Mouse (Mus musculus) macrophage (primary cell): ENCODE results near the gene Ltb. TPM values are rescaled to one million over a fixed set of nuclear protein-coding genes. Genes with fewer than 3 reads are reported as not detected.
A peak's percentile ranks its signal among the peaks of the same experiment; 100 is the strongest.

Experiments used
- H3K27ac ChIP-seq: fragments of 350-480 bp; formaldehyde crosslinking; 2 replicates; pipeline ENCODE4 v1.9.0; 2021
- H3K36me3 ChIP-seq: fragments of 350-480 bp; formaldehyde crosslinking; 2 replicates; pipeline ENCODE4 v1.9.0; 2021; ENCODE audit errors: inconsistent target
- H3K4me3 ChIP-seq: fragments of 350-480 bp; formaldehyde crosslinking; 2 replicates; pipeline ENCODE4 v1.9.0; 2021; ENCODE audit errors: inconsistent target
- H3K79me2 ChIP-seq: fragments of 350-480 bp; formaldehyde crosslinking; 2 replicates; pipeline ENCODE4 v1.9.0; 2021; ENCODE audit errors: inconsistent target
- WGBS: methylation state at CpG from one replicate; pipeline ENCODE4 v1.1.7; 2026; ENCODE audit warnings: inconsistent platforms; ENCODE audit not compliant: missing documents; 5-methylcytosine and 5-hydroxymethylcytosine counted together
- polyA plus RNA-seq: library from polyadenylated mRNA; stranded (reverse); fragments of 250-400 nt; gene quantifications from 3 replicates; pipeline ENCODE4 v1.2.4, GENCODE M21; 2018; ENCODE audit warnings: inconsistent platforms
- total RNA-seq, 78 experiments: library from RNA; depleted of rRNA; stranded (reverse); fragments of 250-400 nt; gene quantifications; 1 replicate in 9 of 78; 2 replicates in 24 of 78; 3 replicates in 43 of 78; 4 replicates in 2 of 78; pipeline ENCODE4 v1.2.4; 2018; ENCODE audit warnings: inconsistent platforms in 56 of 78

Ltb gene
- total RNA-seq (2018; cell fraction: chromatin; rRNA removed), result 1 to 10 TPM in 14 of 26 experiments, under 1 TPM in 6, not detected in 6; 0.62 to 2.6 (median 1.3) TPM
- 1 to 10 TPM in 10 of 26 experiments, under 1 TPM in 16; 0.23 to 2.1 (median 0.84) TPM for total RNA-seq (2018; cell fraction: cytosol; rRNA removed)
- total RNA-seq (2018; cell fraction: nucleus; rRNA removed), result 1 to 10 TPM in 16 of 26 experiments, under 1 TPM in 8, not detected in 2; 0.70 to 3.0 (median 1.2) TPM
- polyA plus RNA-seq, result 0.33 to 0.50 TPM (median 0.48 TPM) in 3 replicates

DNA sequence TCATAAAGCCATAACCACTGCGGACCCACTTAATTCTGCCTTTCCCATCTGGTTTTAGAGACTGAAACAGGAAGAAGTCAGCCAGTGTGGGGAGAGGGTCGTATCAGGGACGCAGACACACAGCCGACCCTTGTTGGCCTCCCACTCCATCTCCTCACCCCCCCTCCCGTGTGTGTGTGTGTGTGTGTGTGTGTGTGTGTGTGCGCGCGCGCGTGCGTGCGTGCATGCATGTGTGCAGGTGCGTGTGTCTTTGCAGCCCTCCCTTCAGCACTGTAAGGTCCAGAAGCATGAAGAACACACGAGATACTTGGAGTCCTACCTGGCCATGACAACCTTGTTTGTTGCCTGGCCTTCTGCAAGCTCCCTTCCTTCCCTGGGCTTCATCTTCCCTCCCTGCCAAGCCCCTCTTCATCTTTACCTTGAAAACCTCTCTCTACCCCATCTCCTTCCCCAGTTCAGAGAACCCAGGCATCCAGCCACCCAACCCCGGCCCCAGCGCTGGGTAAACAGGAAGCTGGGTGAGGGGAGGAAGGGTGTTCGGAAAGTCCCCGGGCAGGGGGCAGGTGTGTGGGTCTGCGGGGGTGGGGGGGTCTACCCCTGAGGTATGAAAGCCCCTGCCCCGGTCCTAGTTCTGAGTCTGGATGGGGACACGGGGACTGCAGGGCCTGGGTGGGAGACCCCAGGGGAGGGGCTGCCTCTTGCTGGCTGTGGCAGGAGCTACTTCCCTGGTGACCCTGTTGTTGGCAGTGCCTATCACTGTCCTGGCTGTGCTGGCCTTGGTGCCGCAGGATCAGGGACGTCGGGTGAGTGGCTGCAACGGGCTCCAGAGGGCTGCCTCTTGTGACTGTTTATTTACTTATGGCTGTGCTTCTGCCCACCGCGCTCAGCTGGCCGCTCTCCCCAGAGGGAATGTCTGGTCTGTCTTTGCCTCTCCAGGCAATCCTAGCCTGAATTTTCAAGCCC lies at the start of gene Ltb:
TSS of gene Ltb (plus strand) at position 559 of the 963 bp plus-strand sequence.
- WGBS, result 43% methylated on average over 17 of the region's 28 CpGs
- H3K4me3 ChIP-seq, result peak within 1 kb of the TSS; percentile 19; the same call in 1 of the 2 replicates
- H3K27ac ChIP-seq, result peak within 1 kb of the TSS; percentile 37; the same call in 1 of the 2 replicates
- H3K36me3 ChIP-seq, result peaks cover under 1% of the 10 kb centered on the region; the same call in 1 of the 2 replicates
- peaks cover 7% of the 10 kb centered on the region for H3K79me2 ChIP-seq

DNA sequence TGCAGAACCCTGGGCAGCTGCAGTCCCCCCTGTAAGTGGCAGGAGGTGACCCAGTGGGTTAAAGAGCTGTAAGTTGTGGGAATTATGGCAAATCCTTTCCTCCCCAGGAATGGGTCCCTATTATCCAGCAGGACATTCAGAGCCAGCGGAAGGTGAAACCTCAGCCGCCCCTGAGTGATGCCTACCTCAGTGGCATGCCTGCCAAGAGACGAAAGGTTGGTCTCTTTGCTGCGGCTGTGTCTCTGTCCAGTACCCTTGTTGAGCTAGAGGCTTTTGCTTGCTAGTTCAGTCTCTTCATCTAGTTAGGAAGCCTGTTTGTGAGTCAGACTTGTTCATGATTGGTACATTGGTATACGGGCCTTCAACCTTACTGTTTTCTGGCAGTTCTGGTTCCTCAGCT lies 48.1 kb upstream of the Ltb start:
- 95% methylated on average over 5 of the region's 5 CpGs for WGBS
- H3K27ac ChIP-seq, result no peak overlapping the region
- H3K36me3 ChIP-seq, result peaks cover 88% of the 10 kb centered on the region
- H3K79me2 ChIP-seq, result peaks cover 5% of the 10 kb centered on the region; the same call in 1 of the 2 replicates
- H3K4me3 ChIP-seq, result no peak overlapping the region

DNA sequence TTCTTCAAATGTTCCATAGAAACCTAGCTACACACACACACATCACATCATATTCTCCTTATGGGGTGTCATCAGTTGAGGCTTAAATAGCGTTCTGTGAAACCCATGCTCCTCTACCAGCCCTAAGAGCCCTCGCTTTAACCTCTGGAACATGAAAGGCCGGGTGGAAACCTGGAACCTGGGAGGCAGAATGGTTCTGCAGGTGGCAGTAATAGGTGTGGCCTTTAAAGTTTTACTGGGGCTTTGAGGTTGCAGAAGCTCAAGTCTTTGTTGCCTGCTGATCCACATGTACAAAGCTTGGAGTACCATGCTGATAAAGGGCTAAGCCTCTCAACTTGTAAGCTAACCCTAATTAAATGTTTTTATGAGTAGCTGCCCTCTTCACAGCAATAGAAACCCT lies 46.9 kb upstream of the Ltb start:
- WGBS, result 89% methylated on average over 2 of the region's 3 CpGs
- Histone ChIP-seq H3K27ac (no peak overlapping the region), H3K79me2 (no peaks in the 10 kb centered on the region; the same call in 1 of the 2 replicates), H3K36me3 (peaks cover 81% of the 10 kb centered on the region), H3K4me3 (no peak overlapping the region)

DNA sequence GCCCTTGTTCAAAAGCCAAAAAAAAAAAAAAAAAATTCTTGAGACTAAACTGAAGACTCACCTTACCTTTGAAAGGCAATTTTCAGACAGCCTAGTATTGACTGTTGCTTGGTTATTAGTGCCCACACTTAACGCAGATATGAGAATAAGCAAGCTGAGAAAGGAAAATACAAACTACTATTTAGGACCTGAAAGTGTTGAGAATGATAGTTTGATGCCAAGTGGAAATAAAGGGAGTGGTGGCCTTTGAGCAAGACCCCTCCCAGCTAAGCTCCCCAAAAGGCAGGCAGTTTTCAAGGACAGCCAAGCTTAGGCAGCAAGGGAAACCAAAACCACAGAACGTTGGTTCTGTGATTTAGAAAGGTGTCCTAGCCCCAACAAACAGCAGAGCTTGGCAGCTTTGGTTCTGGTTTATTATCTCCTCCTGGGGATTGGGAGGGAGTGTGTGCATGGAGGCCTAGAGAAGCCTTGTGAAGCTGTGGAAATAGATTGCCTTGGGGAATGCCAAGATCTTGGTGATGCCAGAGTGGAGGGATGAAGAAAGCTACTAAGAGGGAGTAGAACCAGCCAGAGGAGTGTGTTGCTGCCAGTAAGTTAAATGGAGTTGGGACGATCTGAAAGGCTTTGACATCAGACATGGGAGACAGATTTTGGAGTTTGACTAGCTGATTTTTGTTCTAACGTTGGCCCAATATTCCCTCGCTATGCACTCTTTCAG lies 46.2 kb upstream of the Ltb start:
- H3K27ac ChIP-seq, result no peak overlapping the region
- H3K36me3 ChIP-seq, result peaks cover 81% of the 10 kb centered on the region
- H3K4me3 ChIP-seq, result no peak overlapping the region
- WGBS, result 76% methylated on average over 5 of the region's 5 CpGs
- H3K79me2 ChIP-seq, result no peaks in the 10 kb centered on the region; the same call in 1 of the 2 replicates

DNA sequence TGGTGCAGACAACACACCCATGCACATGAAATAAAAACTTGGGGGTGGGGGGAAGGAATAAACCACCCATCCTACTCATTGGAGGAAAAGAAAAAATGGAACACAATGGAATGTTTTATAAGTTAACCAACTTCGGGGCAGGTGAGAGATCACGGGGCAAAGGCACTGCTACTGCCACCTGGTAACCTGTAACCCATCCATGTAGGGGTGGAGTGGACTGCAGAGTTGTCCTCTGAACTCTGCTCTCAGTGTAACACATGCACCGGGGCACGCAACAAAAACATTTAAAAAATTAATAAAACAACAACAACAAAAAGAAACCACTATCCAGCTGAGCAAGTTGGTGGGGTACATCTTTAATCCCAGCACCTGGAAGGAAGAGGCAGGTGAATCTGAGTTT lies 42.1 kb upstream of the Ltb start:
- Histone ChIP-seq H3K36me3 (peaks cover 83% of the 10 kb centered on the region), H3K79me2 (peaks cover 34% of the 10 kb centered on the region)
- WGBS, result 98% methylated on average over 4 of the region's 4 CpGs

DNA sequence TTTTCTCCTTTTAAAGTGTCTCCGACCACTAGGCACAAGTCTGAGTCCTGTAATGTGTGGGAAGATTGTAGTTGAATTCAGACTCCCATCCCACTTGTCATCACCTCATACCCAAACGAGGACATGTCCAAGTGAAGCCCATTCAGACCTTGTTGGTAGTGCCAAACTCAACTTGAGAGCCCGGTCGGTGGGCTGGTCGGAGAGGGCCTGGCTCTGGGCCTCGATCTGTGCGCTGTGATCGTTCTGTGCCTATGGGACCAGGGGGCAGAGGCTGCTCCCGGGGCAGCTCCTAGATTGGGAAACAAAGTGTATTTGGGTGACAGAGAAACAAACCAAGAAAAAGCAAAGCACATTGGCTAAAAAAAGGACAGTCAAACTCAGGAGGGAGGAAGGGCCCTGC lies 41.2 kb upstream of the Ltb start:
- no peak overlapping the region for H3K4me3 ChIP-seq
- WGBS, result 93% methylated on average over 9 of the region's 9 CpGs
- H3K36me3 ChIP-seq, result peaks cover 88% of the 10 kb centered on the region
- no peak overlapping the region for H3K27ac ChIP-seq
- peaks cover 44% of the 10 kb centered on the region for H3K79me2 ChIP-seq

More for the DNA sequence above, 42.1 kb upstream of the Ltb start:
- H3K4me3 ChIP-seq, result no peak overlapping the region
- H3K27ac ChIP-seq, result no peak overlapping the region

DNA sequence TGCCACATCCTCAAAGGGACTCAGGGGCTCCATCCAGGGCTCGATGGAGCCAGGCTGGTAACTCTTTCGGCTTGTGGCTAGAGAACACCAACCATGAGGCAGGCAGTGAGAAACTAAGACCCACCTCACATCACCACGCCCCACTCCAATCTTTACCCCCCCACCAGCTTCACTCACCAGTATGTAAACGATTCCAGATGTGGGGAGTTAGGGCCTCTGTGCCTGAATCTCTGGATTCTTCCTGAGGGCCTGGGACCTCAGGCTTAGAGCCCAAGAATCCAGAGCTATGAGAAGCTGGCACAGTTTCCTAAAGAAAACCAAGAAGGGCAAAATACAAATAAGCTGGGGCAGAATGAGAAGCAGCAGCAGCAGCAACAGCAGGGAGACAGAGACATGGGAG lies 40.3 kb upstream of the Ltb start:
- 91% methylated on average over 4 of the region's 4 CpGs for WGBS
- H3K36me3 ChIP-seq, result peaks cover 88% of the 10 kb centered on the region
- H3K27ac ChIP-seq, result no peak overlapping the region
- peaks cover 52% of the 10 kb centered on the region for H3K79me2 ChIP-seq
- no peak overlapping the region for H3K4me3 ChIP-seq

DNA sequence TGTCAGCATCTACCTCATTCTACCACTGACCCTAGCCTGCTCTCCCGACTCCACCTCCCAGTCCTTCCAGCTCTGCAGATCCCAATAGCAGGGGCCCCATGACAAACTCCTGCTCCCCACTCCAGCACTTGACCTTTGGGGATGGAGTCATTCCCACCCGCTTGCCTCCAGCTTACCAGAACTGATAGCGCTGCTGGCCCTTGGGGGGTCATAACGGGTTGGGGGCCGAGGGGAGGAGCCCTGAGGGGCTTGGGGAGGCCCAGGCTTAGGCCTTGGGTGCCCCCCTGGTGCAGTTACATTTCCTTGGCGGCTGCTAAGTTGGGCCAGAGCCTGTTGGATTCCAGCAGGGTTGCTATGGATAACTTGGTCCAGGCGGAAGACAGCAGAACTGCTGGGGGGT lies 39.6 kb upstream of the Ltb start:
- Histone ChIP-seq H3K27ac (no peak overlapping the region), H3K4me3 (no peak overlapping the region), H3K79me2 (peaks cover 59% of the 10 kb centered on the region), H3K36me3 (peaks cover 88% of the 10 kb centered on the region)
- 95% methylated on average over 6 of the region's 7 CpGs for WGBS

DNA sequence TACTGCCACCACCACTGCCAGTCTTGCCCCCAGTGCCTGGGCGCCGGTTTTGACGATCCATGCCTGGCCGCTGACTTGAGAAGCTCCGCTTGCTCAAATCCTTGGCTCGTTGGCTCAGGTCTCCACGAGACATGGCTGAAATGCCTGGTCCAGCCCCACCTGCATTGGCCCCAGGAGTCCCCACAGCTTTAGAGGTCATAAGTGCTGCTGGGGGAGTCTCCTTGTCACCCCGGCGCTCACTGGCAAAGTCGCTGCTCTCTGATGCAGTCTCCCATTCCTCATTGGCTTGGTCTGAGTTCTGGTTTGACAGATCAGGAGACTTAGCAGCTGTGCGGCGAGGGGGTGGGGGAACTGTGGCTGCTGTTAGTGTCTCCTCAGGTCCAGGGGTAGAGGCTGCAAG lies 38.8 kb upstream of the Ltb start:
- peaks cover 68% of the 10 kb centered on the region for H3K79me2 ChIP-seq
- 99% methylated on average over 12 of the region's 12 CpGs for WGBS
- H3K4me3 ChIP-seq, result no peak overlapping the region
- H3K36me3 ChIP-seq, result peaks cover 88% of the 10 kb centered on the region
- no peak overlapping the region for H3K27ac ChIP-seq

DNA sequence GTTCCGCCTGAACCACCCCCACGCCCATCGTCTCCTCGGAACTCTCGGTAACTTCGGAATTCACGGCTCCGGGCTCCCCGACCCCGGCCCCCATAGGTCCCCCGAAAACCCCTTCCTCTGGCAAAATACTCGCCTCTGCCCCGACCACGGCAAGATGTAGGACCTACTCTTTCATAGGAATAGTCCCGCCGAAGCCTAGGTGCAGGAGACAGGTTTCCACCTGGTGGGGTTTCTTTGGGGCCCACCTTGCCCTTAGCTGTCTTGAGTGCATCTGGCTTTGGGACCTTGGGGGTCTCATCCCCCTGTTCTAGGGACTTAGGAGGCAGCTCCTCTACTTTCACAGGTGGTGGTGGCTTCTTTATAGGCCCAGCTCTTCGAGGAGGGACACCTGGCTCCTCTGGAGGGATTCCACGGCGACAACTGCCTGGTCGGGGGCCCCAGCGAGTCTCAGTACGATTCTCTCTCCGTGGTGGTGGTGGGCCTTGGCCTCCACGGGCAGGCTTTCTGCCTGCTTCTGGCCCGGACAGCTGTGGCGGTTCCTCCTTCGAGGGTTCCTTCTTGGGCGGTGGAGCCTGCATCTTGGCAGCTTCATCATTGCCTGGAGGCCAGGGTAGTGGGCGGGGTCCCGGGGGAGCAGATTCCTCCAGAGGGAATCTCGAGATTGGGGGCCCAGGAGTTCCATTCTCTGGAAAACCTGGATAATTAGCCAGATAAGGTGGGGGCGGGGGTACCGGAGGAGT lies 37.6 kb upstream of the Ltb start:
- Histone ChIP-seq H3K79me2 (peaks cover 79% of the 10 kb centered on the region), H3K27ac (no peak overlapping the region), H3K36me3 (peaks cover 97% of the 10 kb centered on the region), H3K4me3 (no peak overlapping the region)
- WGBS, result 92% methylated on average over 30 of the region's 33 CpGs

DNA sequence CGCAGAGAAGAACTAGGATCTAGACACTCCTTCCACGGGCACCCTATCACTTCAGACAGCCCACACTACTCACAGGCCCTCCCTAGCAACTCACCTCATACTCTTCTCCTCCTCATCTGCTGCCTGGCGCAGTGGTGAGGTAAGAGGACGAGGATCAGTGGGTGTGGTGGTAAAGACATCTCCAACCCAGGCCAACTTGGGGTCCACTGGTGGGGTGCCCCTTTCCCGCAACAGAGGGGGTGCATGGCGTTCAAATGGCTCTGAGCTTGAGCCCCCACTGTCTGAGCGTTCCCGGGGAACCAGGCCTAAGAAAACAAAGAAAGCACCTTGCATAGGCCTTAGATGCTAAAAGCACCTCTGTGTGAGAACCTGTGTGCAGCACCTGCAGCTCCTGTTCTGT lies 37.0 kb upstream of the Ltb start:
- WGBS, result 92% methylated on average over 8 of the region's 8 CpGs
- H3K36me3 ChIP-seq, result peaks cover 97% of the 10 kb centered on the region
- H3K4me3 ChIP-seq, result no peak overlapping the region
- H3K27ac ChIP-seq, result no peak overlapping the region
- H3K79me2 ChIP-seq, result peaks cover 86% of the 10 kb centered on the region

DNA sequence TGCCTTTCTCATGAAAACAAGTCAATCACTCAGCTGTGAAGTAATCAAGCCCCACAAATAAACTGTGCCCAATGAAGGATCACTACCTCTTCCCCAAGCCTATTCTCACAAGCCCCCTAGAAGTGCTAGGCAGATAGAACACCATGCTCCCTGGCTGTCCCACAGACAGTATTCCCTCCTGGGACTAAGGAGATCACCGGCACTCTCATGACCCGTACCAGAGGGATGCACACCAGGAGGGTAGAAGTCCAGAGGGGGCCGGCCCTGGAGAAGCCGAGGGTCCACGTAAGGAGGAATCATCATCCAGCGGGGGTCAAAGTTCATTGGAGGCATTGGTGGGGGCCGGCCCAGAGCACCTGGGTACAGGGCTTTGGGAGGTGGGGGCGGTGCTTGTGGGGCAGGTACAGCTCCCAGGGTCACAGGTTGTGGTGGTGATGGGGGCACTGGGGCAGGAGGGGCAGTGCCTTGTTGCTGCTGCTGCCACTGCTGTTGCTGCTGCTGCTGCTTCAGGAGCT lies 36.5 kb upstream of the Ltb start:
- no peak overlapping the region for H3K4me3 ChIP-seq
- H3K79me2 ChIP-seq, result peaks cover 90% of the 10 kb centered on the region
- peaks cover 93% of the 10 kb centered on the region for H3K36me3 ChIP-seq
- 96% methylated on average over 8 of the region's 8 CpGs for WGBS
- no peak overlapping the region for H3K27ac ChIP-seq

DNA sequence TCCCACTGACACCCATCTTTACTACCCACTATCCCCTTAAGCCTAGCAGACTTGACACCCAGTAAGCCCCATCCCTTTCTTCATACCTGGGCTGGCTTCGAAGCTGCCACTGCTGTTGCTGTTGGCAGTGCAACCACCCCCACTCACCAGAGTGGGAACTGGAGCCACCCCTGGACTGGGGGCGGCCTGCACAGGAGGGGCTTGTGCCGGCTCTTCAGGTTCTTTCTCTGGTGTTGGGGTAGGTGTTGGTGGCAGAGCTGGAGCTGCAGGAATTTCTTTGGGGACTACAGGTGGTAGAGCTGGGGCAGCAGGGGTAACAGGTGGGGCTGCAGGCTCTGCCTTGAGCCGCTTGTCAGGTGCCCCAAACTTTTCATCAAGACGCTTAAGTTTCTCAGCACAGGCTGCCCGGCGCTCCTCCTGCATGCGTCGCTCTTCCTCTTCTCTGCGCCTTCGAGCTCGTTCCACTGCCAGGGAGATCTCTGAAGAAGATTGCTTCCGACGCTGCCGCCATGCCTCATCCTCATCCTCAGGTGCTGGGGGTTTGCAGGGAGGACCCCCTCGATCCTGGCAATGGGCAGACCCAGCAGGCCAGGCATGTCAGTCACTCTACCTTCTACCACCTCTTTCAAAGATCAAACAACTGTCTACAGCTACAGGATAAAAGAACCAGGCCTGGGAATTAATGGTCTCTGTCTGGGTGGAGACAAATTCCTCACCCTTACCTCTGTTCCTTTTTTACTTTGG lies 35.2 kb upstream of the Ltb start:
- Histone ChIP-seq H3K79me2 (peaks cover 99% of the 10 kb centered on the region), H3K36me3 (peaks cover 80% of the 10 kb centered on the region), H3K4me3 (no peak overlapping the region), H3K27ac (no peak overlapping the region)
- 91% methylated on average over 12 of the region's 16 CpGs for WGBS
